Mouse (Mus musculus) stomach, postnatal 0 days (tissue): ENCODE measurements around the gene Aadacl3. TPM values are rescaled to one million over a fixed set of nuclear protein-coding genes. Genes with fewer than 3 reads are reported as not detected.

ENCODE experiments used
- ATAC-seq: fragments of 200-750 bp; cut with Nextera tagmentation; 2 replicates; pipeline ENCODE4 v1.8.0; 2017; ENCODE audit not compliant: low FRiP score, low TSS enrichment
- DNase-seq: peaks from one replicate; pipeline ENCODE4 v3.0.0-alpha.2; 2016; ENCODE audit warnings: low spot score
- H3K27ac ChIP-seq: fragments of 300-500 bp; sonication (generic); replicated peaks from 2 replicates; pipeline ENCODE4 v1.5.1; 2014; ENCODE audit warnings: mild to moderate bottlenecking, control low read depth
- H3K27me3 ChIP-seq: fragments of 300-500 bp; sonication (generic); 2 replicates; pipeline ENCODE4 v1.6.1; 2014; ENCODE audit warnings: low read length; ENCODE audit not compliant: control insufficient read depth, insufficient read depth
- H3K36me3 ChIP-seq: fragments of 300-500 bp; sonication (generic); 2 replicates; pipeline ENCODE4 v1.6.1; 2014; ENCODE audit warnings: low read length, mixed read lengths; ENCODE audit not compliant: control insufficient read depth, insufficient read depth
- H3K4me1 ChIP-seq: fragments of 300-500 bp; sonication (generic); replicated peaks from 2 replicates; pipeline ENCODE4 v1.6.1; 2014; ENCODE audit warnings: antibody characterized with exemption; ENCODE audit not compliant: control insufficient read depth, insufficient read depth
- H3K4me2 ChIP-seq: fragments of 300-500 bp; sonication (generic); replicated peaks from 2 replicates; pipeline ENCODE4 v1.6.1; 2014; ENCODE audit warnings: low read depth, mild to moderate bottlenecking, control low read depth, moderate library complexity
- H3K4me3 ChIP-seq: fragments of 300-500 bp; sonication (generic); 2 replicates; pipeline ENCODE4 v1.5.1; 2014; ENCODE audit warnings: low read depth, low read length, control low read depth
- H3K9ac ChIP-seq: fragments of 300-500 bp; sonication (generic); 2 replicates; pipeline ENCODE4 v1.6.1; 2014; ENCODE audit warnings: mild to moderate bottlenecking, low read length, control low read depth, mixed read lengths
- H3K9me3 ChIP-seq: fragments of 300-500 bp; sonication (generic); 2 replicates; pipeline ENCODE4 v1.6.1; 2016; ENCODE audit warnings: low read length; ENCODE audit not compliant: control insufficient read depth
- CTCF ChIP-seq: IDR thresholded peaks from 2 replicates; pipeline ENCODE4 v1.5.1; 2016; ENCODE audit warnings: antibody characterized with exemption, low read depth, mild to moderate bottlenecking, moderate library complexity
- EP300 ChIP-seq: optimal IDR thresholded peaks from 2 replicates; pipeline ENCODE3; 2016; ENCODE audit warnings: antibody characterized with exemption
- WGBS: fragments of 180-500 bp; shearing (Covaris S2); extraction: QIAGEN DNeasy Blood & Tissue Kit; methylation state at CpG from one replicate; pipeline ENCODE4 v1.1.7; 2014; 5-methylcytosine and 5-hydroxymethylcytosine counted together
- polyA plus RNA-seq: library from polyadenylated mRNA; unstranded; fragments of >200 nt; fragmentation: Nextera tagmentation; extraction: Ambion mirVana; gene quantifications from 2 replicates; pipeline ENCODE4 v1.2.1, GENCODE M21; 2015

Aadacl3 gene
- polyA plus RNA-seq: 0.11 and 0.17 TPM in 2 replicates

DNA sequence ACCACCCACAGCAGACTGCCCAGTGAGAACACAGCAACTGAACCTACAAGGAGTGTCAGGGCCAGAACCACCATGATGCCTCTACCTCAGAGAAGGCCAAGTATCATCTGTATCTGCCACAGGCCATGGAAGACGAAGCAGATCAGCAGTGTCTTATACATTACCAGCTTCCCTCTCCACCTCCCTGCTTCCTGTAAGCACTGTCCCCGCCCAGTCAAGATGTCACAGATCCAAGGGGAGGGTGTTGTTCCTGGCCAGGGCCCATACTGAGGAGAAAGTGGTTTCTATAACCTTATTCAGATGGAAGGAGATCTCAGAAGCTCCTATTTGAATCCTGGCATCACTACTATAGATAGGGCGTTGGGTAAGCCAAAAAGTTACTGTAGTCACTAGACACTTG lies at the start of gene Aadacl3:
Gene Aadacl3 (minus strand): TSS at position 101 of the 400 bp plus-strand sequence.
- H3K36me3 ChIP-seq: no peaks in the 10 kb centered on the region
- no peak within 1 kb of the TSS for H3K27ac ChIP-seq
- no peaks in the 10 kb centered on the region for H3K9me3 ChIP-seq
- no peak within 1 kb of the TSS for H3K4me2 ChIP-seq
- H3K4me1 ChIP-seq: no peaks in the 10 kb centered on the region
- no peak for DNase-seq
- no peak within 1 kb of the TSS for H3K9ac ChIP-seq
- no peak within 1 kb of the TSS for H3K4me3 ChIP-seq
- WGBS: 72% methylated on average over 3 of the region's 3 CpGs
- ATAC-seq: no peak
- no peaks in the 10 kb centered on the region for H3K27me3 ChIP-seq
- TF ChIP-seq EP300: no peak
- no peak for TF ChIP-seq CTCF

DNA sequence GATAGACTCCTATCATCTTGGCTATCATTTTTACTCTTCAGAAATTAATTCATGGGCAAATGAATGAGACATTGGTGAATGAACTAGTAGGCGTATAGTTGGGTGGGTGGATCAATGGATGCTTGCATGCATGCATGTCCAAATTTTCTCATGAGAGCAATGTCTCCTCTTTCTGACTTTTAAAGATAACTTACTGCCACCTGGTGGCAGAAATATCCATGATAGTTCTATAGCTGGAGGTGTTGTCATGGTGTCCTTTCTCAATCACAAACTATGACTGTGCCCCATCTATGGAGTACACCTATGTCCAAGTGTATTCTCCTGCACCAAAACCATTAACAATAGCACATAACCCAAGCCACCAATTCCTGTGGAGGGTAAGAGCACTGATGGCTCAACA lies 43.0 kb upstream of the Aadacl3 start:
- Histone ChIP-seq H3K4me3 (no peak overlapping the region), H3K4me2 (no peak overlapping the region), H3K27me3 (no peaks in the 10 kb centered on the region), H3K9ac (no peak overlapping the region), H3K27ac (no peak overlapping the region), H3K9me3 (no peaks in the 10 kb centered on the region), H3K4me1 (no peaks in the 10 kb centered on the region), H3K36me3 (no peaks in the 10 kb centered on the region)
- 85% methylated on average over 1 of the region's 1 CpGs for WGBS
- TF ChIP-seq EP300 (no peak), CTCF (no peak)
- DNase-seq: no peak
- no peak for ATAC-seq

DNA sequence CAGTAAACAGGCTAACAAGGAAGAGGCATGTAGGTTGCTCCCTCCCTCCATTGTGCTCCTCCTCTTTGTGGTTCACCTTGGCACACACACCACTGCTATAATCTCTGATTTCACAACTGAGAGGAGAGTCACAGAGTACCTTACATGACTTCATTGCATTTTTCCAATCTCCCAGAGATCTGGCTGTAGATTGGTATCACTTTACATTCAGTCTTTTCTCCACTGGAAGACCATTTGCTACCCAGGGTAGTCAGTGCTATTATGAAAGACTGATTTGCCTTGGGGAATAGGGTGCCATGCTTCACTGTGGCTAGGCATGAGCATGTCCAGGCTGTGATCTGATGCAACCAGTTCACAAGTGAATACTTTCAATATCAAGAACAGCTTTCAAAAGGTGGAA lies 29.8 kb upstream of the Aadacl3 start:
- no peak for DNase-seq
- H3K4me1 ChIP-seq: no peaks in the 10 kb centered on the region
- H3K4me3 ChIP-seq: no peak overlapping the region
- H3K36me3 ChIP-seq: no peaks in the 10 kb centered on the region
- no peak for TF ChIP-seq EP300
- TF ChIP-seq CTCF: no peak
- no peak overlapping the region for H3K27ac ChIP-seq
- no peak overlapping the region for H3K9ac ChIP-seq
- no peaks in the 10 kb centered on the region for H3K9me3 ChIP-seq
- H3K27me3 ChIP-seq: no peaks in the 10 kb centered on the region
- no peak overlapping the region for H3K4me2 ChIP-seq
- ATAC-seq: no peak

DNA sequence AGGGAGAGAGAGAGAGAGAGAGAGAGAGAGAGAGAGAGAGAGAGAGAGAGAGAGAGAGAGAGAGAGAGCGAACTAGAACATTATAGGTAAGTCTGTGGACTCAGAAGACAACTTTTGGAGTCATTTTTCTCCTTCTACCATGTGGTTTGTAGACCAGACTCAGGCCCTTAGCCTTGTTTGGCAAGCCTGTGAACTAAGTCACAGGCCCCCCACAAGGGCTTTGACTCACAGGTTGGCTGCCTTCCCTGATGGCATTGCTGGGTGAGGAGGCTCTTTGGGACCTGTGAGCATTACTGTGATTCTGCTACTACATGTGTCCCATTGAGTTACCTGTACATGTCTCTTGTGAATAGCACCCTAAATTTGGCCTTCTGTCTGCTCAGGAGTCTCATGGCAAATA lies 4.5 kb upstream of the Aadacl3 start:
- DNase-seq (no peak), ATAC-seq (no peak)
- no peak overlapping the region for H3K9ac ChIP-seq
- H3K36me3 ChIP-seq: no peaks in the 10 kb centered on the region
- no peak overlapping the region for H3K4me3 ChIP-seq
- no peak overlapping the region for H3K4me2 ChIP-seq
- 100% methylated on average over 1 of the region's 1 CpGs for WGBS
- no peaks in the 10 kb centered on the region for H3K27me3 ChIP-seq
- no peaks in the 10 kb centered on the region for H3K4me1 ChIP-seq
- H3K27ac ChIP-seq: no peak overlapping the region
- TF ChIP-seq CTCF (no peak), EP300 (no peak)
- H3K9me3 ChIP-seq: no peaks in the 10 kb centered on the region

DNA sequence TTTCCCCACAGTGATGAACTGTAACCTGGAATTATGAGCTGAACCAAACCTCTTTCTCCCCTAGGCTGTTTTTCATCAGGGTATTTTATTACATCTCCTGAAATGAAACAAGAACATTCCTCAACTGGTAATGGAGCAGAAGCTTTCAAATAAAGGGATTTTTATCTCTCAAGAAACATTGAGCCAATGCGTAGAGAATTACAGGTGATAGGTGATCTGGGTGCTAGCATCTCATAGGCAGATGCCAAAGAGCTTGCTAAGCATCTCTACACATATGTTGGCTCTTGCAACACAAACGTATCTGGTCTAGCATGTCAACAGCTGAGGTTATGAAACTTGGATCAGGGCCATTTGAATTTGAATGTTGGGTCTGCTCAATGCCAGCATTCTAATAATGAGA lies 1.6 kb upstream of the Aadacl3 start:
- Histone ChIP-seq H3K36me3 (no peaks in the 10 kb centered on the region), H3K9me3 (no peaks in the 10 kb centered on the region), H3K4me2 (no peak overlapping the region), H3K4me1 (no peaks in the 10 kb centered on the region), H3K27ac (no peak overlapping the region), H3K27me3 (no peaks in the 10 kb centered on the region), H3K4me3 (no peak overlapping the region), H3K9ac (no peak overlapping the region)
- DNase-seq (no peak), ATAC-seq (no peak)
- TF ChIP-seq EP300 (no peak), CTCF (no peak)
- WGBS: 79% methylated on average over 2 of the region's 2 CpGs

DNA sequence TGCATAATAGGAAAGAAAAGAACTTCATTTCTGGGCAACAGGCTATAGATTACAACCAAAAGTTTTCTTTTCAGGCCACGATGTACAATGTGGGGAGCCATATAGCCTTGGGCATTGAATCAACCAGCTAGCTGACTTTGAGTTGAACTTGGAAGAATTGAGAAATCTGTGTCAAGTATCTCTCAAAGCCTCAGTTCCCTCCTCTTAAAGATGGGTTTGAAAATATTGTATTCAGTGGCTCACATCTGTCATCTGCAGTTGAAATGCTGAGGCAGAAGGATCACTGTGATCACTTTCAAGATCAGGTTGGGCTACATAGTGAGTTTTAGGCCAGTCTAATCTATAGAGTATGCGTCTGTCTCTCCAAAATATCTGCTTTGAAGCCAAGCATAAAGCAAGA lies 10.3 kb downstream of the Aadacl3 start, which contains the start of gene Gm9944:
Gene Gm9944 (minus strand): TSS at position 101 of the 400 bp plus-strand sequence.
- DNase-seq (no peak), ATAC-seq (no peak)
- WGBS: 62% methylated on average over 2 of the region's 2 CpGs
- Histone ChIP-seq H3K9ac (no peak within 1 kb of the TSS), H3K4me2 (no peak within 1 kb of the TSS), H3K36me3 (no peaks in the 10 kb centered on the region), H3K27me3 (no peaks in the 10 kb centered on the region), H3K27ac (no peak within 1 kb of the TSS), H3K9me3 (no peaks in the 10 kb centered on the region), H3K4me1 (no peaks in the 10 kb centered on the region), H3K4me3 (no peak within 1 kb of the TSS)
- no peak for TF ChIP-seq EP300
- no peak for TF ChIP-seq CTCF
